Mouse (Mus musculus): ENCODE data around the gene Olfr1183. TPM values are rescaled to one million over a fixed set of nuclear protein-coding genes. Genes with fewer than 3 reads are reported as not detected.
"Not testable (repeated sequence)": the region's sequence is repeated elsewhere in the genome, so short reads cannot be mapped to it uniquely, and the experiment has no call there.

Olfr1183 gene
- not detected in 2 replicates for polyA plus RNA-seq (2015; fragmentation: Nextera tagmentation; extraction: Ambion mirVana)

DNA sequence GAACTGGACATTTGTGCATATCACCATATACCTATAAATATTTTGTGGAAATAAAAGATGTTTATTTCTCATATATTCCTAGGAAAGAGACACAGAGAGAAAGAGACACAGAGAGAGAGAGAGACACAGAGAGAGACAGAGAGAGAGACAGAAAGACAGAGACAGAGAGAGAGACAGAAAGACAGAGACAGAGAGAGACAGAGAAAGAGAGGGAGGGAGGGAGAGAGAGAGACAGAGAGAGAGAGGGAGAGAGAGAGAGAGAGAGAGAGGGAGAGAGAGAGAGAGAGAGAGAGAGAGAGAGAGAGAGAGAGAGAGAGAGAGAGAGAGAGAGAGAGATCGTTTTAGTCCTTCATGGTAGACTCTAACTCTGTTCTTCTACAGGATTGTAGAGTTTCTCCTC, at the start of gene Olfr1183:
TSS of gene Olfr1183 (plus strand) at position 301 of the 400 bp plus-strand sequence.
- DNase-seq (ENCODE audit: low spot score) = not testable (repeated sequence)

DNA sequence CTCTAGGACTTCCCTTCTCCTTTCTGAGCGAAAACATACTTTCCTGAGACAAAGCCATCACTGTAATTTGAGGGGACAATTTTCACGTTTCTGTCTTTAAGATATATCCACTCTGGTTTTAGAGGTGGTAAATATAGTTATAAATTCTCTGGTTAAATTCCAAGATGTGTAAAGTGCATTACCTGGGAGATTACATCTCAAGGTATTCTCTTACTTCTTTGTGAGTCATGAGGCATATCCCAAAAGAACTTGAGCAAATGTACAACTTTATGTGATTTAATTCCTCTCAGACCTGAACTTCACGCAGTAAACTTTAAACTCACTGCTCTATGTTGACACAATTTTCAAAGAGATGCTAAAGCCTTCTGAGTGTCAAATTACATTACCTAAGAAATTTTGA, 48.3 kb upstream of the Olfr1183 start, which contains the start of gene Olfr1179:
TSS of gene Olfr1179 (minus strand) at position 101 of the 400 bp plus-strand sequence.
- no peak for DNase-seq (ENCODE audit: low spot score)

DNA sequence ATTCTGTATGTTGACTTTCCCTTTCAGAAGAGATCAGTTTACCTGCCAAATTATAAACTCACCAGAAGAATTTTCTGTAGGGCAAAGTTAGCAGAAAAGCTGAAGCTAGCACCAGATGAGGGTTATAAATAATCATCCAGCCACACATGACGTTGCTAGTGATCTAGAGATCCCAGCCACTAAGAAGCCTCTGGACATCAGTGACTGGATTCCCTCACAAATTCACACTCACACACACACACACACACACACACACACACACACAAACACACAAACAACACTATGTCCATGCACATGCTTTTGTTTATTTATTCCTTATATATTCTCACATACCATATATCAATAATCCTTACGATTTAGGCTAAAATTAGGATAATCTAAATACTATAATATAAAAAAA, 35.6 kb upstream of the Olfr1183 start, which contains the start of gene Olfr1180:
TSS of gene Olfr1180 (minus strand) at position 101 of the 400 bp plus-strand sequence.
- no peak for DNase-seq (ENCODE audit: low spot score)

DNA sequence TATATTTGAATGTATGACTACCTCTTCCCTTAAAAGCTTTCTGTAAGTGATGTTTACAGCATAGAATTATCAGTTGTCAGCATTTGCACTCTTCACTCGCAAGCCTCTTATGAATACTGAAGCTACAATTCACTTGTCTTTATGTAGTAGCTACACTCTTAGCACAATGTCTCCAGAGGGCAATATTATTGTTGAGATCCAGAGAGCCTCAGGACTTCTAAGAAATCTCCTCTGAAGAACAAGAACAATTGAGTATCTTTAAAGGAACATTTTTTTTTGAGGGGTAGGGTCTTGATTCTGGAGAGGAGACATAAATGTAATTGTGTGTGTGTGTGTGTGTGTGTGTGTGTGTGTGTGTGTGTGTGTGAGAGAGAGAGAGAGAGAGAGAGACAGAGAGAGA, 28.6 kb upstream of the Olfr1183 start, which contains the start of gene Olfr1181:
TSS of gene Olfr1181 (minus strand) at position 101 of the 400 bp plus-strand sequence.
- no peak for DNase-seq (ENCODE audit: low spot score)

DNA sequence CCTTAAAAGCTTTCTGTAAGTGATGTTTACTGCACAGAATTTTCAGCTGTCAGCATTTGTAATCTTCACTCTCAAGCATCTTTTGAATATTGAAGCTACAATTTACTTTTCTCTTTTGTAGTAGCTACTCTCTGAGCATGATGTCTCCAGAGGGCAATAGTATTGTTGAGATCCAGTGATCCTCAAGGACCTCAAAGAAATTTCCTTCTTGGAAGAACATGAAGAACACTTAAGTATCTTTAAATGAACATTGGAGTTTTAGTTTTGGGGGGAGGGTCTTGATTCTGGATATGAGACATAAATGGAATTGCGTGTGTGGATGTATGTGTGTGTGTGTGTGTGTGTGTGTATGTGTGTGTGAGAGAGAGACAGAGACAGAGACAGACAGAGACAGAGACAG, 5.6 kb upstream of the Olfr1183 start, which contains the start of gene Gm13757:
TSS of gene Gm13757 (minus strand) at position 101 of the 400 bp plus-strand sequence.
- no peak for DNase-seq (ENCODE audit: low spot score)

DNA sequence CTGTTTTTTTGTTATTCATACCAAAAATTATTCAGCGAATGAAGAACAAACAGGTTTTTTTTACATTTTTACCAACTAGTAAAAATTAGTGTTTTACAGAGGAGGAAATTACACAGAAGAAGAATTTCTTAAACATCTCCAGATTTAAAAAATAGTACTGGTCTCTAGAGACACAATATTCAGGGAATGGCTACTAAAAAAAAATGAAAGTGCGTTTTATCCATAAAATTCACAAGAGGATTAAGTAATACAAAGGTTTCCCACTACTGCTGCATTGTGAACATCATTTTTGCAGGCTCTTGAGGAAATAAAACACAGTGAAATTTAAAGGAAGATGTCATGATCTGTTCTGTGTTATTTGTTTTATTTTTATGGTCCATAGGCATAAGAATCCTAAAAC, 28.6 kb downstream of the Olfr1183 start, which contains the start of gene Olfr1184:
TSS of gene Olfr1184 (plus strand) at position 301 of the 400 bp plus-strand sequence.
- no peak for DNase-seq (ENCODE audit: low spot score)

GRCm38 (mm10) chr2:88493020-88493419, 38.4 kb downstream of the Olfr1183 start, which contains the start of gene Olfr1185-ps1:
TSS of gene Olfr1185-ps1 (plus strand) at chr2:88493320.
- DNase-seq (ENCODE audit: low spot score) = no peak

GRCm38 (mm10) chr2:88518251-88518650, 63.6 kb downstream of the Olfr1183 start, which contains the start of gene Olfr1186:
TSS of gene Olfr1186 (plus strand) at chr2:88518551.
- DNase-seq (ENCODE audit: low spot score) = no peak

Other genes starting within 250 kb of the Olfr1183 start
- gene Olfr1170, start 226.5 kb upstream of the Olfr1183 start, polyA plus RNA-seq (2015; fragmentation: Nextera tagmentation; extraction: Ambion mirVana) = not detected in 2 replicates
- 0.03 TPM in 1 of 2 replicates, not detected in the other for gene Olfr1173, start 175.0 kb upstream of the Olfr1183 start, polyA plus RNA-seq (2015; fragmentation: Nextera tagmentation; extraction: Ambion mirVana)
- not detected in 2 replicates for gene Olfr1174-ps, start 139.7 kb upstream of the Olfr1183 start, polyA plus RNA-seq (2015; fragmentation: Nextera tagmentation; extraction: Ambion mirVana)
- not detected in 2 replicates for gene Olfr1175-ps, start 127.7 kb upstream of the Olfr1183 start, polyA plus RNA-seq (2015; fragmentation: Nextera tagmentation; extraction: Ambion mirVana)
- not detected in 2 replicates for gene Olfr1176, start 118.1 kb upstream of the Olfr1183 start, polyA plus RNA-seq (2015; fragmentation: Nextera tagmentation; extraction: Ambion mirVana)
- not detected in 2 replicates for gene Olfr1177-ps, start 108.4 kb upstream of the Olfr1183 start, polyA plus RNA-seq (2015; fragmentation: Nextera tagmentation; extraction: Ambion mirVana)
- not detected in 2 replicates for gene Olfr1178, start 67.8 kb upstream of the Olfr1183 start, polyA plus RNA-seq (2015; fragmentation: Nextera tagmentation; extraction: Ambion mirVana)
- gene Olfr1179, start 48.4 kb upstream of the Olfr1183 start, polyA plus RNA-seq (2015; fragmentation: Nextera tagmentation; extraction: Ambion mirVana) = not detected in 2 replicates
- gene Olfr1180, start 35.7 kb upstream of the Olfr1183 start, polyA plus RNA-seq (2015; fragmentation: Nextera tagmentation; extraction: Ambion mirVana) = not detected in 2 replicates
- not detected in 2 replicates for gene Olfr1181, start 28.7 kb upstream of the Olfr1183 start, polyA plus RNA-seq (2015; fragmentation: Nextera tagmentation; extraction: Ambion mirVana)
- gene Gm13757, start 5.7 kb upstream of the Olfr1183 start, polyA plus RNA-seq (2015; fragmentation: Nextera tagmentation; extraction: Ambion mirVana) = not detected in 2 replicates
- not detected in 2 replicates for gene Olfr1184, start 28.7 kb downstream of the Olfr1183 start, polyA plus RNA-seq (2015; fragmentation: Nextera tagmentation; extraction: Ambion mirVana)
- gene Olfr1185-ps1, start 38.5 kb downstream of the Olfr1183 start, polyA plus RNA-seq (2015; fragmentation: Nextera tagmentation; extraction: Ambion mirVana) = not detected in 2 replicates
- gene Olfr1186, start 63.7 kb downstream of the Olfr1183 start, polyA plus RNA-seq (2015; fragmentation: Nextera tagmentation; extraction: Ambion mirVana) = not detected in 2 replicates
- not detected in 2 replicates for gene Olfr1188, start 102.1 kb downstream of the Olfr1183 start, polyA plus RNA-seq (2015; fragmentation: Nextera tagmentation; extraction: Ambion mirVana)
- not detected in 2 replicates for gene Olfr1189, start 131.6 kb downstream of the Olfr1183 start, polyA plus RNA-seq (2015; fragmentation: Nextera tagmentation; extraction: Ambion mirVana)
- gene Olfr1191-ps1, start 185.7 kb downstream of the Olfr1183 start, polyA plus RNA-seq (2015; fragmentation: Nextera tagmentation; extraction: Ambion mirVana) = not detected in 2 replicates
- not detected in 2 replicates for gene Olfr1192-ps1, start 193.6 kb downstream of the Olfr1183 start, polyA plus RNA-seq (2015; fragmentation: Nextera tagmentation; extraction: Ambion mirVana)
- not detected in 2 replicates for gene Olfr1193, start 220.8 kb downstream of the Olfr1183 start, polyA plus RNA-seq (2015; fragmentation: Nextera tagmentation; extraction: Ambion mirVana)
- not detected in 2 replicates for gene Olfr1195, start 234.3 kb downstream of the Olfr1183 start, polyA plus RNA-seq (2015; fragmentation: Nextera tagmentation; extraction: Ambion mirVana)
- gene Olfr1196, start 249.7 kb downstream of the Olfr1183 start, polyA plus RNA-seq (2015; fragmentation: Nextera tagmentation; extraction: Ambion mirVana) = not detected in 2 replicates

Measured in thymus, postnatal 0 days (tissue).